Mouse (Mus musculus) lung, adult 18-20 months (tissue): ENCODE data around the gene Npl.
"Not testable (repeated sequence)": the region's sequence is repeated elsewhere in the genome, so short reads cannot be mapped to it uniquely, and the experiment has no call there.

Source experiments
- DNase-seq, 2 experiments: peaks; one replicate each; pipeline ENCODE4 v3.0.0; 2022; ENCODE audit warnings: mixed read lengths in 2 of 2

Npl gene

GRCm38 (mm10) chr1:153540753-153541152 is 9.1 kb downstream of the Npl start:
- DNase-seq = no peak

- no peak for DNase-seq
These were observed 10.0 kb downstream of the Npl start for GRCm38 (mm10) chr1:153539739-153540333.

GRCm38 (mm10) chr1:153535611-153536010 is 14.2 kb downstream of the Npl start:
- DNase-seq = peak; percentile 25 to 37

- not testable (repeated sequence) for DNase-seq
These were observed 16.9 kb downstream of the Npl start for GRCm38 (mm10) chr1:153532896-153533295.

GRCm38 (mm10) chr1:153532234-153532841 is 17.5 kb downstream of the Npl start:
- DNase-seq = no peak

DNA sequence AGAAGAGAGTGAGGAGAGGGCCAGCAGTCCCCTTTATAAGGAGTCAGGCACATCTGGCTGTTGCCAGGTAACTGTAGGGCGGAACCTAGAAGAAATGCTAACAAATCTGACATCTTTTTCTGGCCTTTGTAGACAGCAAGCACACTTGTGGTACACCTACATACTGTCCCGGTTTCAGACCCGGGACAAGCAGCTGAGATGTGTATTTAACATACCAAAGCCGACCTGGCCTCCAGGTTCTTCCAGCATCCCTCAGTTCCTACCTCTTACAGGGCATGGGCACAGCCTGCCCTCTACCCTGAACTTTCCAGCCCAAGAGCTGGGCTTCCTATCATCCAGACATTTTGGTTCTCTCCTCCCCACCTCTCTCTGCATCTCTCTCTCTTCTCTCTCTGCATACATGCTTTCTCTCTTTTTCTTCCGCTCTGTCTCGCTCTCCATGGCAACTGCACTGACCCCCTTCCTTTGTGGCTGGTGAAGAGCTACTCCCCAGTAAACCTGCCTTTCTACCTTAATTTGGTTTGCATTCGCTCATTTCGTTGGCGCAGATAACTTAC is 18.1 kb downstream of the Npl start:
- DNase-seq = no peak

GRCm38 (mm10) chr1:153522116-153522515 is 27.7 kb downstream of the Npl start:
- no peak for DNase-seq

DNA sequence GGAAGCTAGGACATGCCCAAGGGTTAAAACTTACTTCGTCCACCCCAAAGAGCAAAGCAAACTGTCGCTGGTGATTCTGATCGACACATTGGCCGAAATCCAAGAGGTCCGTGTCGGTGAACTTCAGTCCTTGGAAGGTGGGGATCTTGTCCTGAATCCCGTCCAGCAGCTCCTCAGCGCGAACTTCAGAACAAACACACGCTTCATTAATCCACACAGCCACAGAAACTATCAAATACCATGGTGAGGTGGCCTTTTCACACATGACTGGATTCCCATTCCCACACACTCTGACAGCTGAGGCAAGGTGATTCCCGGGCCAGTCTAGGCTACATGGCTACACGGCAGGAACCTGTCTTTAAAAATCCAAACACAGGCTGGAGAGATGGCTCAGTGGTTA is 34.5 kb downstream of the Npl start:
- no peak for DNase-seq

DNA sequence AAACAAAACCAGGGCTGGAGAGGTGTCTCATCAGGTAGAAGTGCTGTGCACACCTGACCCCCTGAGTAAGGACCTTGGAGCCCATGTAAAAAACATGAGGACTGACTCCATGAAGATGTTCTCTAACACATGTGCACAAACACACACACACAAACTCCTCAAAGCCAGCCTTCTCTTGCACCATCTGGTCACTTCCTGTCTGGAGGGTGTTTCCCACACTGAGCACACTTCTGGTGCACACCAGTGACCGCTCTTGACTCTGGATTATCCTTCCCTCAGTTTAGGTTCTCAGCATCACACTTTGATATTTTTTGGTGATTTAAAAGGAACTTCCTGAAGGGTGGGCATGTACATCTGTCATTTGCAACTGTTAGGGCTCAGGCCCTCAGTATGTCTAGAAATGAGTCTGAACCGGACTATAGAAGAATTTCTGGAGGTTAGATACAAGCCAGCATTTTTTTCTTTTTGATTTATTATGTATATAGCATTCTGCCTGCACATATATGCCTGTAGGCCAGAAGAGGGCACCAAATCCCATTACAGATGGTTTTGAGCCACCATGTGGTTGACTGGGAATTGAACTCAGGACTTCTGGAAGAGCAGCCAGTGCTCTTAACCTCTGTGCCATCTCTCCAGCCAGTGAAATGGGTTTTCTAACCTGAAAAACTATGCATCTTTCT is 39.4 kb downstream of the Npl start:
- no peak for DNase-seq

DNA sequence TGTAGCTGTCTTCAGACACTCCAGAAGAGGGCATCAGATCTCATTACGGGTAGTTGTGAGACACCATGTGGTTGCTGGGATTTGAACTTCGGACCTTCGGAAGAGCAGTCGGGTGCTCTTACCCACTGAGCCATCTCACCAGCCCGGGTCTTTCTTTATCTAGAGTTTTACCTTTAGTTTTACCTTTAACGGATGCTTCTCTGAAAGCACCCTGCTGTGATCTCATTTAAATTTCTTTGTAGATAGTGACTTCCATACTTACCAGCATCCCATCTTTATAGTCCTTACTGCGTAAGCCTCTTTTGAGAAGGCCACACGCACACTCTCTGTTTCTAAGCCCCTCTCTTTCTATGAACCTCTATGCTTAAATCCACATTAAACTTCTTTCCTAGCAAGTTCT is 40.3 kb downstream of the Npl start:
- not testable (repeated sequence) for DNase-seq

DNA sequence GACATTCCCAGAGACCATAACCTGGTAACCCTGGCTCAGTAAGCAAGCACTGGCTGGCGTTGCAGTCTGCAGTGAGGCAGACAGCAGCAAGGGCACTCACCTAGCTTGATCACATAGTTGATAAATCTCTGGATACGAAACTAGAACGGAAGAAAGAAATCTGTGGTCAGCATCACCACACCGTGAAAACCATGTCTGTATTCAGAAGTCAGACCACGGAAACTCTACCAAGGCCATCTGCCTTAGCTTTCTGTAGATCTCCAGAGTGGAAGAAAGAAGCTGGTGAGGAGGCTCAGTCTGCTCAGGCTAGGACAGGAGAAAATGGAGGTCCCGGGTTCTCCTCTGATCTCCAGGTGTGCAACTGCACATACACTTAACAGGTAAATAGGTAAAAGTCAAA is 40.8 kb downstream of the Npl start:
- DNase-seq = no peak

GRCm38 (mm10) chr1:153506266-153506665 is 43.6 kb downstream of the Npl start:
- DNase-seq = peak in 1 of 2 experiments; percentile 16

DNA sequence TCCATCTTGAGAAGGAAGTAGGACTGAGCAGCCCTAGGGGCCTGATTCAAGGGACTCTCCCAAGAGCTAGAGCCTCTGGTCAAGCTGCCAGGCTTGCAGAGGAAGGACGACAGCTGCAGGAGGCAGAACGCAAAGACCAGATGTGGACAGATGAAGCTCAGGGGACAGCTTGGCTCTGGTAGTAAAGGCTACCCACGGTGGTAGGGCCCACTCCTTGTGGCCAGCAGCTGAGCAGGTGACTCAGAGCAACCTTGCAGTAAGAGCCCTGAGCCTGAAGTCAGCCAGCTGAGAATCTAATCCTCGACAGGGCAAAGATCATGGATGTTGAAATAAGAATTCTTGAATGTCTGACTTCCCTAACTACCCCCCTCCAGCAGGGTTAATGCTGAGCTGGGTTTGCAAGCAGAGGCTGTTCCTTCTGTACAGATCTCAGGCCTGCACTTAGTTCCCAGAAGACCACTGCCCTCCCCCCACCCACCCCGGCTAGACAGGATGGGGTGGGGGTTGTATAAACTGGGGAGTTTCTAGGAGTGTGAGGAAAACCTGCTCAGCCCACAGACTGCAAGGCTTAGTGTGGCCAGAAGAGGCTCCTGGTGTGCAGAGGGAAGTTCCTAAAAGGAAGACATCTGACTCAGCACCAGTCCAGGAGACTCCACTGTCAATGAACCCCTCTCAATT is 48.1 kb downstream of the Npl start:
- peak in 1 of 2 experiments; percentile 23 for DNase-seq

- DNase-seq = no peak
These were observed 49.8 kb downstream of the Npl start for GRCm38 (mm10) chr1:153500030-153500429.

DNA sequence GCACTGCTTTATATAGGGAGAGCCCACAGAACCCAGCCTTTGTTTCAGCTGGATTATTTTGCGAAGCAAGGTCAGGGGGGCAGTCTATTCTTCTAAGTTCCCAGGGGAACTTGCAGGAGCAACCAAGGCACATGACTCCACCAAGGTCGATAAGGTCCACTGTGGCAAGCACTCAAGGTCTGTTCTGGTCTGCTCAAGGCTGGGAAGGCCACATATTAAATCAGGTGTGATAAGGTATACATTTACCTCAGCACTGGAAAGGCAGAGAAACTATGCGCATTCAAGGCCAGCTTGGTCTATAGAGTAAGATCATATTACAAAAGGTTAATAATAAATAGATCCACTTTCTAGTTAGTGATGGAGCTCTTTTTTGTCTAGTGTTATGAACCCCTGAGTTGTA is 53.8 kb downstream of the Npl start:
- DNase-seq = no peak

GRCm38 (mm10) chr1:153493931-153494330 is 55.9 kb downstream of the Npl start:
- no peak for DNase-seq

GRCm38 (mm10) chr1:153493338-153493737 is 56.5 kb downstream of the Npl start:
- DNase-seq = no peak

GRCm38 (mm10) chr1:153491822-153492221 is 58.0 kb downstream of the Npl start:
- peak in 1 of 2 experiments; percentile 21 for DNase-seq

DNA sequence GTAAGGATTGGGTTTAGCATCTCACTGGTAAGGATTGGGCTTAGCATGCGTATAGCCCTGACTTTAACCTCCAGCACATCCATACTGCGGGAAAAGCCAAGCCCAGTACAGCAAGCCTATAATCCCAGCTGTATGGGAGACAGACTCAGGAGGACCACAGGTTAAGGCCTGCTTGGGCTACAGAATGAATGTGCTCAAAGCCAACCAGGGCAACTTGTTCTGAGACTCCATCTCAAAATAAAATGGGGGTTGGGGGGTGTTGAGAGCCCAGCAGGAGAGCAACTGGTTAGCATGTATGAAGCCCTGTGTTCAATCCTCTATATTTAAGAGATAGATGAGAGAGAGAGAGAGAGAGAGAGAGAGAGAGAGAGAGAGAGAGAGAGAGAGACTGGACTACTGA is 58.5 kb downstream of the Npl start:
- DNase-seq = no peak

- DNase-seq = no peak
These were observed 59.9 kb downstream of the Npl start for GRCm38 (mm10) chr1:153489963-153490362.

DNA sequence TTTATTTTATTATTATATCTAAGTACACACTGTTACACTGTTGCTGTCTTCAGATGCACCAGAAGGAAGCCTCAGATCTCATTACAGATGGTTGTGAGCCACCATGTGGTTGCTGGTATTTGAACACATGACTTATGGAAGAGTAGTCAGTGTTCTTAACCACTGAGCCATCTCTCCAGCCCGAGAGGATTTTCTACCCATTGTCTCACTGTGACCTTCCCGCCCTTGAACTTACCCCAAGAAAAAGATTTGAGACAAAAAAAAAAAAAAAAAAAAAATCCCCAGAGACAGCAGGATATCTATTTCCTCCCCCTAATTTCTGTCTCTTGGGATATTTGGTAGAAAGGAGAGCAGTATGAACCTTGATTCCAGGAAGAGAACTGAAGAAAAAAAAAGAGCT is 60.3 kb downstream of the Npl start:
- DNase-seq = no peak

DNA sequence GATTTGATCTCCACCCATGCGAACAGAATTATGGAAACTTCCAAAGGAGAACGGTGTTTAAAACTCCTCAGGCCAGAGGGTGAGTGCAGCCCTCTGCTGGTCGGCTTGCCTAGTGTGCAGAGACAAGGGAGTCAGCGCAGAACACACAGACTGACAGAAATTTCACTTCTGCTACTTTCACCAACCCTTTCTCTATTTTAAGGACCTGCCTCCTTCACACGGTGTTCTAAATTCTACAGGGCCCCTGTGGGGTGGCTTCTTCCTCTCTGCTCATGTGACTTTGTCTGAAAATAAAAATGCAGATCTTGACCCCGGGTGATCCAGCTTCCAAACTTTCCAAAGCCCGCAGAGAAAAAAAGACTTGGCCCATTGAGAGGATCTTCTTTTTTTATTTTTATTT is 60.7 kb downstream of the Npl start:
- peak; percentile 41 to 56 for DNase-seq

GRCm38 (mm10) chr1:153487500-153487879 is 62.4 kb downstream of the Npl start, which contains the start of gene Dhx9:
Gene Dhx9, minus strand, starts transcription at chr1:153487660.
- DNase-seq = peak; percentile 96 to 98
